Mouse (Mus musculus) midbrain, postnatal 0 days (tissue): ENCODE results near the gene Mfn1. TPM values are rescaled to one million over a fixed set of nuclear protein-coding genes. Genes with fewer than 3 reads are reported as not detected.
A peak's percentile ranks its signal among the peaks of the same experiment; 100 is the strongest.

Experiments used
- ATAC-seq: fragments of 200-750 bp; cut with Nextera tagmentation; 2 replicates; pipeline ENCODE4 v1.8.0; 2017; ENCODE audit warnings: moderate number of reproducible peaks, mild to moderate bottlenecking, moderate TSS enrichment, moderate library complexity; ENCODE audit not compliant: low FRiP score
- DNase-seq: peaks from one replicate; pipeline ENCODE4 v3.0.0-alpha.2; 2015; ENCODE audit warnings: low spot score
- H3K27ac ChIP-seq: fragments of 300-500 bp; sonication (generic); 2 replicates; pipeline ENCODE4 v1.5.1; 2014; ENCODE audit warnings: low read depth, mild to moderate bottlenecking, low read length, mixed read lengths
- H3K27me3 ChIP-seq: fragments of 300-500 bp; sonication (generic); 2 replicates; pipeline ENCODE4 v1.6.1; 2014; ENCODE audit warnings: low read length, control low read depth, mixed read lengths; ENCODE audit not compliant: insufficient read depth
- H3K36me3 ChIP-seq: fragments of 300-500 bp; sonication (generic); 2 replicates; pipeline ENCODE4 v1.6.1; 2014; ENCODE audit warnings: low read length, control low read depth, mixed read lengths; ENCODE audit not compliant: insufficient read depth
- H3K4me1 ChIP-seq: fragments of 300-500 bp; sonication (generic); 2 replicates; pipeline ENCODE4 v1.6.1; 2014; ENCODE audit warnings: mild to moderate bottlenecking, control low read depth, antibody characterized with exemption, low read length, mixed read lengths; ENCODE audit not compliant: insufficient read depth
- H3K4me2 ChIP-seq: fragments of 300-500 bp; sonication (generic); 2 replicates; pipeline ENCODE4 v1.6.1; 2014; ENCODE audit warnings: low read depth, mild to moderate bottlenecking, low read length, mixed read lengths; ENCODE audit not compliant: poor library complexity, severe bottlenecking
- H3K4me3 ChIP-seq: fragments of 300-500 bp; sonication (generic); 2 replicates; pipeline ENCODE4 v1.5.1; 2014; ENCODE audit warnings: low read depth, mild to moderate bottlenecking, low read length, moderate library complexity
- H3K9ac ChIP-seq: fragments of 300-500 bp; sonication (generic); replicated peaks from 2 replicates; pipeline ENCODE4 v1.6.1; 2014; ENCODE audit warnings: mild to moderate bottlenecking, low read length, moderate library complexity, mixed read lengths; ENCODE audit not compliant: poor library complexity, severe bottlenecking
- H3K9me3 ChIP-seq: fragments of 300-500 bp; sonication (generic); 2 replicates; pipeline ENCODE4 v1.6.1; 2016; ENCODE audit warnings: low read length, control low read depth
- CTCF ChIP-seq: IDR thresholded peaks from 2 replicates; pipeline ENCODE4 v1.5.1; 2016; ENCODE audit warnings: antibody characterized with exemption, mild to moderate bottlenecking
- WGBS: fragments of 180-500 bp; shearing (Covaris S2); extraction: QIAGEN DNeasy Blood & Tissue Kit; methylation state at CpG from one replicate; pipeline ENCODE4 v1.1.7; 2014; 5-methylcytosine and 5-hydroxymethylcytosine counted together
- polyA plus RNA-seq: library from polyadenylated mRNA; unstranded; fragments of >200 nt; fragmentation: Nextera tagmentation; extraction: Ambion mirVana; gene quantifications from 2 replicates; pipeline ENCODE4 v1.2.1, GENCODE M21; 2015
- total RNA-seq: library from RNA; depleted of rRNA; stranded (reverse); fragments of >200 nt; gene quantifications from 2 replicates; pipeline ENCODE4 v1.2.3, GENCODE M21; 2014

Mfn1 gene
- total and polyA plus RNA-seq, 2 experiments from 2014 or later, result 27.5 to 39.4 TPM

DNA sequence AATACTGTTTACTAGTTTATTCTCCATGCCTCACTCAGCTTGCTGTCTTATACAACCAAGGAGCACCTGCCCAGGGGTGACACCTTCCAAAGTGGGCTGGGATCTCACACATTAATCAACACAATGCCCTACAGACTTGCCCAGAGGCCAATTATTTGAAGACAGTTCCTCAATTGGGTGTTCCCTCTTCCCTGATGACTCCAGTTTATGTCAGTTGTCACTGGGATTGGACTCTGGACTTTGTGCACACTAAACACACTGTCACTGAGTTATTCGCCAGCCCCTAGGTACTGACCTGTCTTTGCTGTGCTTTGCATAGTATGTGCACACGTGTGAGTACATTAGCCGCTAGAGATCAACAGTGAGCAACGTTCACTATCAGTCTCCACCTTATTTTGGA lies 2.1 kb upstream of the Mfn1 start:
- TF ChIP-seq CTCF, result no peak
- H3K4me1 ChIP-seq, result no peaks in the 10 kb centered on the region
- H3K4me2 ChIP-seq, result no peak overlapping the region
- WGBS, result 95% methylated on average over 4 of the region's 4 CpGs
- peaks cover 3% of the 10 kb centered on the region for H3K36me3 ChIP-seq
- no peak for ATAC-seq
- no peak for DNase-seq
- H3K9me3 ChIP-seq, result no peaks in the 10 kb centered on the region
- H3K4me3 ChIP-seq, result no peak overlapping the region
- H3K9ac ChIP-seq, result no peak overlapping the region
- H3K27ac ChIP-seq, result no peak overlapping the region
- no peaks in the 10 kb centered on the region for H3K27me3 ChIP-seq

GRCm38 (mm10) chr3:32530041-32530440 lies 776 bp downstream of the Mfn1 start:
- no peaks in the 10 kb centered on the region for H3K4me1 ChIP-seq
- no peaks in the 10 kb centered on the region for H3K9me3 ChIP-seq
- H3K9ac ChIP-seq, result peak overlapping the region; percentile 77
- H3K27me3 ChIP-seq, result no peaks in the 10 kb centered on the region
- DNase-seq (no peak), ATAC-seq (no peak)
- no peak overlapping the region for H3K27ac ChIP-seq
- H3K4me3 ChIP-seq, result peak overlapping the region; percentile 91
- 15% methylated on average over 5 of the region's 5 CpGs for WGBS
- peaks cover 6% of the 10 kb centered on the region; the same call in 1 of the 2 replicates for H3K36me3 ChIP-seq
- H3K4me2 ChIP-seq, result peak overlapping the region; percentile 54
- TF ChIP-seq CTCF, result no peak

DNA sequence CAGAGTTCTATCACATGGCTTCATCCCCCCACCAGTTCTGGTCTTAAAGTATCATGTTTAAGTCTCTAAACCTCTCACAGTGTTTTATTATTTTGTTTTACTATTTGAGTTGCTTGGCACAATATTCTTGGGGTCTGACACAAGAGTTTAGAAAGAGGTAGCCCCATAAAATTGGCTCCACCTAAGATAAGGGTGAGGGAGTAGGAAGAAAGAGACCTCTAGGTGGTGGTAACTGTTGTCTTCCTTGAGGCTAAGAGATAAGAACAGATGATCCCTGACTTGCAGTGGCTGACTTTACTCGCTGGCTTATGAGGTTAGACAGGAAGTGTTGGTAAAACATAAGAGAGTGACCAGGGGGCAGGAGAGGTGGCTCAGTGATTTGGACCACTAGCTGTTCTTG lies 6.4 kb downstream of the Mfn1 start:
- ATAC-seq (no peak), DNase-seq (no peak)
- no peaks in the 10 kb centered on the region for H3K9me3 ChIP-seq
- WGBS, result 78% methylated on average over 1 of the region's 1 CpGs
- H3K27me3 ChIP-seq, result no peaks in the 10 kb centered on the region
- H3K27ac ChIP-seq, result no peak overlapping the region
- no peak overlapping the region for H3K9ac ChIP-seq
- peaks cover 20% of the 10 kb centered on the region for H3K36me3 ChIP-seq
- no peaks in the 10 kb centered on the region for H3K4me1 ChIP-seq
- no peak for TF ChIP-seq CTCF
- H3K4me2 ChIP-seq, result no peak overlapping the region
- H3K4me3 ChIP-seq, result no peak overlapping the region

GRCm38 (mm10) chr3:32537556-32537955 lies 8.3 kb downstream of the Mfn1 start:
- no peak overlapping the region for H3K9ac ChIP-seq
- H3K4me3 ChIP-seq, result no peak overlapping the region
- no peaks in the 10 kb centered on the region for H3K9me3 ChIP-seq
- ATAC-seq (peak; percentile 62; the same call in 1 of the 2 replicates), DNase-seq (peak; percentile 74)
- peaks cover 20% of the 10 kb centered on the region for H3K36me3 ChIP-seq
- H3K27me3 ChIP-seq, result no peaks in the 10 kb centered on the region
- 40% methylated on average over 1 of the region's 1 CpGs for WGBS
- no peak overlapping the region for H3K27ac ChIP-seq
- H3K4me2 ChIP-seq, result no peak overlapping the region
- no peak for TF ChIP-seq CTCF
- no peaks in the 10 kb centered on the region for H3K4me1 ChIP-seq

- Histone ChIP-seq H3K4me2 (no peak overlapping the region), H3K4me3 (no peak overlapping the region), H3K27ac (no peak overlapping the region), H3K4me1 (no peaks in the 10 kb centered on the region), H3K9ac (no peak overlapping the region), H3K36me3 (peaks cover 20% of the 10 kb centered on the region), H3K9me3 (no peaks in the 10 kb centered on the region), H3K27me3 (no peaks in the 10 kb centered on the region)
- DNase-seq (no peak), ATAC-seq (no peak)
- TF ChIP-seq CTCF, result no peak
- WGBS, result 92% methylated on average over 5 of the region's 5 CpGs
These were observed 8.8 kb downstream of the Mfn1 start for GRCm38 (mm10) chr3:32538091-32538490.

- Histone ChIP-seq H3K27ac (no peak overlapping the region), H3K4me1 (no peaks in the 10 kb centered on the region), H3K9ac (no peak overlapping the region), H3K36me3 (peaks cover 28% of the 10 kb centered on the region), H3K27me3 (no peaks in the 10 kb centered on the region), H3K9me3 (no peaks in the 10 kb centered on the region), H3K4me2 (no peak overlapping the region), H3K4me3 (no peak overlapping the region)
- peak; percentile 58 for TF ChIP-seq CTCF
- ATAC-seq, result no peak
- peak; percentile 5 for DNase-seq
- 100% methylated on average over 1 of the region's 1 CpGs for WGBS
These were observed 23.8 kb downstream of the Mfn1 start for GRCm38 (mm10) chr3:32553061-32553460.
